Mouse (Mus musculus): ENCODE data around the gene Vti1a. TPM values are rescaled to one million over a fixed set of nuclear protein-coding genes. Genes with fewer than 3 reads are reported as not detected.

The Vti1a gene
- polyA plus RNA-seq, 2 experiments: 6.9 to 11.9 TPM

- DNase-seq (ENCODE audit: low read depth in 3 of 3, low spot score in 3 of 3) (no peak), ATAC-seq (ENCODE audit: insufficient read depth) (no peak)
- no peaks in the 10 kb centered on the region for H3K4me1 ChIP-seq (replicated peaks; ENCODE audit: control insufficient read depth in 2 of 2, insufficient read depth in 2 of 2, low read length in 1 of 2)
- H3K27me3 ChIP-seq (ENCODE audit: control insufficient read depth, insufficient read depth, low read length): no peaks in the 10 kb centered on the region
- H3K9me3 ChIP-seq (ENCODE audit: control insufficient read depth, low read length): no peaks in the 10 kb centered on the region
- 77% methylated on average over 7 of the region's 7 CpGs for WGBS (ENCODE audit: insufficient replicate concordance)
- no peak overlapping the region for H3K27ac ChIP-seq
- TF ChIP-seq CTCF (IDR thresholded peaks at IDR 0.05; ENCODE audit: low read depth) (no peak), EP300 (IDR thresholded peaks at IDR 0.05; ENCODE audit: low read depth) (no peak)
- no peak overlapping the region for H3K9ac ChIP-seq (replicated peaks)
- no peak overlapping the region for H3K4me2 ChIP-seq (ENCODE audit: low read depth)
- H3K36me3 ChIP-seq (replicated peaks; ENCODE audit: control insufficient read depth, insufficient read depth, low read depth): no peaks in the 10 kb centered on the region
- no peak overlapping the region for H3K4me3 ChIP-seq (ENCODE audit: insufficient read depth in 1 of 2, low read depth in 2 of 2, low read length in 2 of 2)
Measured at GRCm38 (mm10) chr19:55618546-55618945, 302.5 kb downstream of the Vti1a start.

- no peak overlapping the region for H3K4me3 ChIP-seq (ENCODE audit: insufficient read depth in 1 of 2, low read depth in 2 of 2, low read length in 2 of 2)
- no peak overlapping the region for H3K4me2 ChIP-seq (ENCODE audit: low read depth)
- no peaks in the 10 kb centered on the region for H3K36me3 ChIP-seq (replicated peaks; ENCODE audit: control insufficient read depth, insufficient read depth, low read depth)
- H3K4me1 ChIP-seq (replicated peaks; ENCODE audit: control insufficient read depth in 2 of 2, insufficient read depth in 2 of 2, low read length in 1 of 2): no peaks in the 10 kb centered on the region
- TF ChIP-seq CTCF (IDR thresholded peaks at IDR 0.05; ENCODE audit: low read depth) (no peak), EP300 (IDR thresholded peaks at IDR 0.05; ENCODE audit: low read depth) (no peak)
- H3K9ac ChIP-seq (replicated peaks): no peak overlapping the region
- H3K27me3 ChIP-seq (ENCODE audit: control insufficient read depth, insufficient read depth, low read length): no peaks in the 10 kb centered on the region
- H3K9me3 ChIP-seq (ENCODE audit: control insufficient read depth, low read length): no peaks in the 10 kb centered on the region
- no peak for ATAC-seq (ENCODE audit: insufficient read depth)
- WGBS (ENCODE audit: insufficient replicate concordance): 76% methylated on average over 14 of the region's 14 CpGs
- H3K27ac ChIP-seq: no peak overlapping the region
- no peak for DNase-seq (ENCODE audit: low read depth in 3 of 3, low spot score in 3 of 3)
Measured at GRCm38 (mm10) chr19:55620411-55621008, 304.4 kb downstream of the Vti1a start.

- ATAC-seq (ENCODE audit: insufficient read depth) (no peak), DNase-seq (ENCODE audit: low read depth in 3 of 3, low spot score in 3 of 3) (no peak)
- no peak for TF ChIP-seq CTCF (IDR thresholded peaks at IDR 0.05; ENCODE audit: low read depth)
- TF ChIP-seq EP300 (IDR thresholded peaks at IDR 0.05; ENCODE audit: low read depth): no peak
- Histone ChIP-seq H3K4me3 (ENCODE audit: insufficient read depth in 1 of 2, low read depth in 2 of 2, low read length in 2 of 2) (no peak overlapping the region), H3K27me3 (ENCODE audit: control insufficient read depth, insufficient read depth, low read length) (no peaks in the 10 kb centered on the region), H3K4me2 (ENCODE audit: low read depth) (no peak overlapping the region), H3K9ac (replicated peaks) (no peak overlapping the region), H3K9me3 (ENCODE audit: control insufficient read depth, low read length) (no peaks in the 10 kb centered on the region), H3K4me1 (replicated peaks; ENCODE audit: control insufficient read depth in 2 of 2, insufficient read depth in 2 of 2, low read length in 1 of 2) (no peaks in the 10 kb centered on the region), H3K27ac (no peak overlapping the region), H3K36me3 (replicated peaks; ENCODE audit: control insufficient read depth, insufficient read depth, low read depth) (no peaks in the 10 kb centered on the region)
- 71% methylated on average over 12 of the region's 12 CpGs for WGBS (ENCODE audit: insufficient replicate concordance)
Measured at GRCm38 (mm10) chr19:55621011-55621625, 305.0 kb downstream of the Vti1a start.

- Histone ChIP-seq H3K9ac (replicated peaks) (no peak overlapping the region), H3K27ac (no peak overlapping the region), H3K4me3 (ENCODE audit: insufficient read depth in 1 of 2, low read depth in 2 of 2, low read length in 2 of 2) (no peak overlapping the region), H3K27me3 (ENCODE audit: control insufficient read depth, insufficient read depth, low read length) (no peaks in the 10 kb centered on the region), H3K4me2 (ENCODE audit: low read depth) (no peak overlapping the region), H3K4me1 (replicated peaks; ENCODE audit: control insufficient read depth in 2 of 2, insufficient read depth in 2 of 2, low read length in 1 of 2) (no peaks in the 10 kb centered on the region), H3K36me3 (replicated peaks; ENCODE audit: control insufficient read depth, insufficient read depth, low read depth) (no peaks in the 10 kb centered on the region), H3K9me3 (ENCODE audit: control insufficient read depth, low read length) (no peaks in the 10 kb centered on the region)
- DNase-seq (ENCODE audit: low read depth in 3 of 3, low spot score in 3 of 3) (no peak), ATAC-seq (ENCODE audit: insufficient read depth) (no peak)
- 77% methylated on average over 18 of the region's 18 CpGs for WGBS (ENCODE audit: insufficient replicate concordance)
- TF ChIP-seq EP300 (IDR thresholded peaks at IDR 0.05; ENCODE audit: low read depth): no peak
- no peak for TF ChIP-seq CTCF (IDR thresholded peaks at IDR 0.05; ENCODE audit: low read depth)
Measured at GRCm38 (mm10) chr19:55622821-55623220, 306.7 kb downstream of the Vti1a start.

DNA sequence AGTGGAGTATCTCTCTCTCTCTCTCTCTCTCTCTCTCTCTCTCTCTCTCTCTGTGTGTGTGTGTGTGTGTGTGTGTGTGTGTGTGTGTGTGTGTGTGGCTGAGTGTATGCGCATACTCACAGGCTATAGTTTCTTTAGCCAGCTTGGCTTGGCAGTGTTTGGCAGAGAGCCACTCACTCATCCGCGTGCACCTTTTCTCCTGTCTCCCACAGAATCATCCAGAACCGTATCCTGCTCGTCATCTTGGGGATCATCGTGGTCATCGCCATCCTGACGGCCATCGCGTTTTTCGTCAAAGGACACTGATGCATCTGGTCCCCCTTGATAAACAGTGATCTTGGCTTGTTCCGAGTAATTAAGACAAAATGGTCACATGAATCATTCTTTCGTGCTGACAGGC, 307.5 kb downstream of the Vti1a start:
- Histone ChIP-seq H3K9ac (replicated peaks) (no peak overlapping the region), H3K27me3 (ENCODE audit: control insufficient read depth, insufficient read depth, low read length) (no peaks in the 10 kb centered on the region), H3K27ac (no peak overlapping the region), H3K9me3 (ENCODE audit: control insufficient read depth, low read length) (no peaks in the 10 kb centered on the region), H3K36me3 (replicated peaks; ENCODE audit: control insufficient read depth, insufficient read depth, low read depth) (no peaks in the 10 kb centered on the region), H3K4me1 (replicated peaks; ENCODE audit: control insufficient read depth in 2 of 2, insufficient read depth in 2 of 2, low read length in 1 of 2) (no peaks in the 10 kb centered on the region), H3K4me2 (ENCODE audit: low read depth) (no peak overlapping the region), H3K4me3 (ENCODE audit: insufficient read depth in 1 of 2, low read depth in 2 of 2, low read length in 2 of 2) (no peak overlapping the region)
- TF ChIP-seq EP300 (IDR thresholded peaks at IDR 0.05; ENCODE audit: low read depth) (no peak), CTCF (IDR thresholded peaks at IDR 0.05; ENCODE audit: low read depth) (no peak)
- ATAC-seq (ENCODE audit: insufficient read depth) (no peak), DNase-seq (ENCODE audit: low read depth in 3 of 3, low spot score in 3 of 3) (no peak)
- 84% methylated on average over 13 of the region's 13 CpGs for WGBS (ENCODE audit: insufficient replicate concordance)
